Mouse (Mus musculus) kidney, adult 10 weeks (tissue): ENCODE measurements around the gene Gm10198. TPM values are rescaled to one million over a fixed set of nuclear protein-coding genes. Genes with fewer than 3 reads are reported as not detected.

Experiments used
- polyA plus RNA-seq: library from polyadenylated mRNA; stranded (reverse); fragments of 350-450 nt; fragmentation: Illumina TruSeq; extraction: RNeasy Lipid Tissue Mini Kit (QIAGEN cat#74804); gene quantifications from one replicate; pipeline ENCODE4 v1.2.3, GENCODE M21; 2014; ENCODE audit warnings: low read depth, low replicate concordance

Gm10198 gene
- polyA plus RNA-seq = not detected

DNA sequence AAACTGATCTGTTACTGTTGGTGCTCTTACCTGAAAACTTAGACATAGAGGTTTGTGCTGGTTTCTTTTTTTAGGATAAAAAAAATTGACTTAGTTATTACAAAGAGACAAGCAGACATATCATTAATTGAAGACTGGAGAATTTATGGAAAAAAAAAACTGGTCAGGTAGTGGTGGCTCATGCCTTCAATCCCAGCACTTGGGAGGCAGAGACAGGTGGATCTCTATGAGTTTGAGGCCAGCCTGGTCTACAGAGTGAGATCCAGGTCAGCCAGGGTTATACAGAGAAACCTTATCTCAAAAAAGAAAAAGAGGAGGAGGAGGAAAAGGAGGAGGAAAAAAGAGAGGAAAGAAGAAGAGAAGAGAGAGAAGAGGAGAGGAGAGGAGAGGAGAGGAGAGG lies at the start of gene Gm10198:
Gene Gm10198, plus strand, starts transcription at position 301 of the 400 bp plus-strand sequence.

Other genes with a start within 250 kb of the Gm10198 start
- 187 TPM for gene Gpbp1, start 102.7 kb upstream of the Gm10198 start, polyA plus RNA-seq
- gene Gm49496, start 42.8 kb upstream of the Gm10198 start, polyA plus RNA-seq = not detected
- 23.6 TPM for gene Mier3, start 88.2 kb downstream of the Gm10198 start, polyA plus RNA-seq
- gene Map3k1, start 216.2 kb downstream of the Gm10198 start, polyA plus RNA-seq = 19.1 TPM